Mouse (Mus musculus) Patski (cell line): ENCODE results near the gene Cdh15. TPM values are rescaled to one million over a fixed set of nuclear protein-coding genes. Genes with fewer than 3 reads are reported as not detected.

Experiments used
- ATAC-seq: fragments of 100-300 bp; one replicate; pipeline ENCODE4 v1.8.0; 2021
- CTCF ChIA-PET: fragments of 350-600 bp; sonication (Branson Sonifier 250); formaldehyde crosslinking; loops from one replicate; lab custom pipeline; 2022; ENCODE audit warnings: inconsistent platforms; lab: Charles Lee
- POLR2A ChIA-PET: fragments of 350-600 bp; sonication (Branson Sonifier 250); formaldehyde crosslinking; loops from one replicate; lab custom pipeline; 2022; ENCODE audit warnings: antibody characterized with exemption, inconsistent platforms; lab: Charles Lee
- DNase-seq: peaks from one replicate; pipeline ENCODE4 v3.0.0-alpha.2; 2011; ENCODE audit warnings: low read depth, low spot score
- H3K27me3 ChIP-seq: fragments of 371-371 bp; one replicate; pipeline ENCODE4 v1.5.1; 2021
- CTCF ChIP-seq: fragments of 100-300 bp; IDR thresholded peaks from one replicate; pipeline ENCODE4 v1.5.1; 2021
- in situ Hi-C: fragments of 300-500 bp; cut with MboI; formaldehyde crosslinking; loops from 3 replicates; pipeline ENCODE4 v1.11.1; 2018; ENCODE audit warnings: low pct_unique_long_range_greater_than_20kb, mixed read lengths
- polyA plus RNA-seq: library from polyadenylated mRNA; unstranded; gene quantifications from one replicate; pipeline ENCODE4 v1.2.3, GENCODE M21; 2021

Gene Cdh15
- polyA plus RNA-seq, 1 experiment from 2014 or later: 0.12 TPM

DNA sequence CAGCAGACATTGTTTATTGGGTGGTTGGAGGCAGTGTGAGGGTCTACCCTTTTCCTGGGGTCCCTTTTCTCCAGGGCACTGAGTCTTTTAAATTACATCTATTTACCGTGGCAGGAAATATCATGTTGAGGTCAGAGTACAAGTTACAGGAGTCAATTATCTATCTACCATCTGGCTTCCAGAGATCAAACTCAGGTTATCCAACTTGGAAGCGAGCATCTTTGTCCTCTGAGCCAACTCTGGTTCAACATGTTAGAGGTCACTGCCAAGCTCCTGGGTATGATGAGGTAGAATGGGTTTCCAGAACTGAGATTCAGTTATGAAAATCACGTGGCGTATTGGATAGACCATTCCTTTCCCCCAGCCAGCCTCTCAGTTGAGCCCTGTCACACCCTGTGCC is 7.4 kb downstream of the Cdh15 start:
- DNase-seq (no peak), ATAC-seq (no peak)
- no peak for TF ChIP-seq CTCF
- in situ Hi-C loops: no loop called here
- CTCF ChIA-PET: no interaction called here
- POLR2A ChIA-PET: no interaction called here
- peaks cover 39% of the 10 kb centered on the region for H3K27me3 ChIP-seq

DNA sequence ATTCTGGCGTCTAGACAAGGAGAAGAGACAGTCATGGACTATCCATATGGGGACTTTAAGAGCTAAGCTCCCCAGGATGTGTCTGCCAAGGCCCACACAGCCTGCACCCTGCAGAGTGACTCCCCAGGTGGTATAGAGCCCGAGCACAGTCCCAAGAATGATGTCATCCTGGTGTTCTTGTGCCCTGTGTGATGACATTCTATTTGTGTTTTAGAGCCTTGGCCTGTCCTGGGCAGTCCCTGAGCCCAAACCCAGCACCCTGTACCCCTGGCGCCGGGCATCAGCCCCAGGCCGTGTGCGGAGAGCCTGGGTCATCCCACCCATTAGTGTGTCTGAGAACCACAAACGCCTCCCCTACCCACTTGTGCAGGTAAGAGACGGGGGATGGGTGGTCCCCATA is 8.5 kb downstream of the Cdh15 start:
- TF ChIP-seq CTCF: no peak
- POLR2A ChIA-PET: interaction anchor here (0.9 kb wide), 1 partner anchor 12 kb away, joined by 3 read pairs; no protein-coding TSS in a partner anchor
- H3K27me3 ChIP-seq: peaks cover 34% of the 10 kb centered on the region
- CTCF ChIA-PET: no interaction called here
- no peak for ATAC-seq
- in situ Hi-C loops: no loop called here
- no peak for DNase-seq

DNA sequence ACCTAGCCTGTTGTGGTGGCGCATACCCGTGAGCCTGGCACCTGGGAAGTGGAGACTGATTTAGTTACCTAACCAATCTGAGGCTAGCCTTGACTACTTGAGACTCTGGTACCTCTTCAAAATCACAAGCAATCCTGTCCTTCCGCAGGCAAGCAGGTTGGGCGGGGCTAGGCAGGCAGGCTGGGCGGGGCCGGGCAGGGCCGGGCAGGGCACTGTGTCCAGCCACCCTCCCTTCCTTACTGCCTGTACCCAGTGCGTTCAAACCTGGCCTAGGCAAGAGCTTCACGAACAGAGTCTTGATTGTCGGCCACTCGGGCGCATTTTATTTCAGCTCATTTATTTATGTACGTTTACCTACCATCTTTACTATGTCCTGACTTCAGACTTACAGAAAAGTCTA is 12.1 kb downstream of the Cdh15 start:
- no peak for ATAC-seq
- TF ChIP-seq CTCF: no peak

DNA sequence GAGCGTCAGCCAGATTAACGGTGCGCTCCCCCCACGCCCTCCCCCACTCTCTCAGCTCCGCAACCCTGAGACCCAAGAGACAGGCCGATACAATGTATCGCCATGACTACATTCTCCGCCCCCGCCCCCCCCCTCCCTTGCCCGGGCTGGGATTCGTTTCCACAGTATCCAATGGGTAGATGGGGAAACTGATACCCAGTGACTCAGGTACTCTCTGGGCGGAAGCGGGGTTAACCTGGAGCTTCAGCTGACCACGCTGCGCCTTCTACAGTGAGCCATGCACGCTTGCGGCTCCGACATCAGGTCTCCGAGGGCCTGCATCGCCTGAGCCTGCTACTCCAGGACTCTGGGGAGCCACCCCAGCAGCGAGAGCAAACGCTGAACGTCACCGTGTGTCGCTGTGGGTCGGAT is 17.0 kb downstream of the Cdh15 start:
- DNase-seq (no peak), ATAC-seq (no peak)
- CTCF ChIA-PET: no interaction called here
- POLR2A ChIA-PET: no interaction called here
- TF ChIP-seq CTCF: no peak
- no peaks in the 10 kb centered on the region for H3K27me3 ChIP-seq
- in situ Hi-C loops: no loop called here

More for the DNA sequence above, 12.1 kb downstream of the Cdh15 start:
- DNase-seq: no peak
- ChIA-PET CTCF (interaction anchor here (1.1 kb wide), 1 partner anchor 12 kb away, joined by 3 read pairs; no protein-coding TSS in a partner anchor), POLR2A (no interaction called here)
- in situ Hi-C loops: no loop called here
- peaks cover 8% of the 10 kb centered on the region for H3K27me3 ChIP-seq

DNA sequence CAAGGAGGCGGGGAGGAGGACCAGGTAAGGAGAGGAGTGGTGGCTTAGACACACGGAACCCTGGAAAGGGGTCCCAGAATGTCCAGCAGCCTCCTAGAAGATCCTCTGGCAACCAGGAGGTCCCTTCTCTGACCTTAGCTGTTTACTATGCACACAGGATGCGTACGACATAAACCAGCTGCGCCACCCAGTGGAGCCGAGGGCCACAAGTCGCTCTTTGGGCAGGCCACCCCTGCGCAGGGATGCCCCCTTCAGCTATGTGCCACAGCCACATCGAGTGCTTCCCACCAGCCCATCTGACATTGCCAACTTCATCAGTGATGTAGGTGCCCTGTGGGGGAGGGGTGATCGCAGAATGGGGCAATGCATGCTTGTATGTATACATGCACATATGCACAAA is 17.7 kb downstream of the Cdh15 start:
- no peak for DNase-seq
- ChIA-PET POLR2A (no interaction called here), CTCF (interaction anchor here (1.0 kb wide), 1 partner anchor 31 kb away, joined by 3 read pairs; no protein-coding TSS in a partner anchor)
- no peaks in the 10 kb centered on the region for H3K27me3 ChIP-seq
- TF ChIP-seq CTCF: no peak
- in situ Hi-C loops: no loop called here
- ATAC-seq: no peak

DNA sequence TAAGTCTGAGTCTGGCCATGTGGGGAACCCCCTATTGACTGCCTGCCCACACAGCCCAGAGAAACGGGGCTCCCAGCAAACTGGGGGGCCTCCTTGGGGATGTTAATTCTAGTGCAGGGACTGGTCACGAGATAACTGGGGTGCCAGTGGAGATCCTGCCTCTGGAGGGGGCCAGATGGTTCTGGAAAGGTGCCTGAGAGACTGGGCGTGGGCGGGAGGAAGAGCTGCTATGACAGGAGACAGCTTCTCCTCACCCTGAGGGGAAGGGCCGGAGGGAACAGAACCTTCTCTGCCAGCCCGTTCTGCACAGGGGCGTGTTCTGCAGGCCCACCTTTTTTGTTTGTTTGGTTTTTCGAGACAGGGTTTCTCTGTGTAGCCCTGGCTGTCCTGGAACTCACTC is 18.5 kb downstream of the Cdh15 start:
- no peak for TF ChIP-seq CTCF
- no peaks in the 10 kb centered on the region for H3K27me3 ChIP-seq
- ATAC-seq (no peak), DNase-seq (no peak)
- ChIA-PET POLR2A (no interaction called here), CTCF (interaction anchor here (1.0 kb wide), 1 partner anchor 32 kb away, joined by 3 read pairs; no protein-coding TSS in a partner anchor)
- in situ Hi-C loops: no loop called here

DNA sequence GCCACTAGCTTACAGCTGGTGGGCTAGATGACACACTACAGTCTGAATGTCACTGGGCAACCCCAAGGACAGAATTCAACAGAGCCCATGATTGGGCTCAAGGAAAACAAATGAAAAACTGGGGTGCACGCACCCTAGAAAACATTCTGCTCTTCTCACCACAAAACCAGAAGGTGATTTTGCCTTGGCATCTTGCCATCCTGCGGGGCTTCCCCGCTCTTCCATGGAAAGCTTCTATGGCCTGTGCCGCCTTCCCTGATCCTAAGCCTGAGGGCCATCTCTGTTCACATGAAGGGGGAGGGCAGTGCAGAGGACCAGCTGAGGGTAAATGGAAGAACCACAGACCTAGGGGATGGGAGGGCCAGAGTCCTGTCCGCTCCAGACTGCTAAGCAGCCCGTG is 20.2 kb downstream of the Cdh15 start:
- POLR2A ChIA-PET: no interaction called here
- CTCF ChIA-PET: no interaction called here
- no peak for TF ChIP-seq CTCF
- DNase-seq (no peak), ATAC-seq (no peak)
- in situ Hi-C loops: no loop called here
- H3K27me3 ChIP-seq: no peaks in the 10 kb centered on the region

DNA sequence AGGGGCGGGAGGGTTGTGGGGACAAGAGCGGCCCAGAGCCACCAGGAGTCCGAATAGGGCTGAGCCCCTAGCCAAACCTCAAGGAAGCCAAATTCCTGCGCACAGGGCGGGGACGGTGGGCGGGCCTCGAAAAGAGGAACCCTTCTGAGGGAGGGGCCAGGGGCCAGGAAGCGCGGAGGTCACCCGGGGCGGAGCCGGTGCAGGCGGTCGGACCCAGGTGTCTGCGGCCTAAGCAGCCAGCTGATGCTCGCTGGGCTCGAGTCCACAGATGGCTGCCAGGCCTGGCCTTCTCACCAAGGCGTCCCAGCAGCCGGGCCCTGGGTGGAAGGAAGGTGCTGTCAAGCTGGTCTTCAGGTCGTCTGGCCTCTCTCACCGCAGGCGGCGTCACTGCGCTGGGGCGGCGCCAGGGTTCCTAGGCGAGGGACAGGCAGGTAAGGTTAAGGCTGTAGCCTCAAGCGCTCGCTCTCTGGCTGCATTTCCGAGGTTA is 22.7 kb downstream of the Cdh15 start:
- no peak for ATAC-seq
- in situ Hi-C loops: no loop called here
- TF ChIP-seq CTCF: no peak
- CTCF ChIA-PET: no interaction called here
- no peaks in the 10 kb centered on the region for H3K27me3 ChIP-seq
- POLR2A ChIA-PET: no interaction called here
- DNase-seq: no peak

DNA sequence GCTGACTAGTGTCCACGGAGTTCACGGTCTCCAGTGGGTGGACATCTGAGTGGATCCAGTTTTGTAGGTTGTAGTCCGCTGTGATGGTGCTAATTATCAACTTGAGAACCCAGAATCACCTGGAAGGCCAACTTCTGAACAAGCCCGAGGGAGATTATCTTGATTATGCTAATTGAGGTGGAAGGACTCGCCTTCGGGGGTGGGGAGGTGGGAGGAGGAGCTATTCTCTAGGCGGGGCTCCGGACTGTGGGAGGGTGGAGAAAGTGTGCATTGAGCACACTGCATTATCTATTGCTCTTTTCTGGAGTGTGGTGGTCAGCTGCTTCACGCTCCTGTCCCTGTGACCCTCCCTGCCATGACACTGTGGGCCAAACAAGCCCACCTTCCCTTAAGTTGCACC is 23.9 kb downstream of the Cdh15 start:
- no peak for DNase-seq
- no peak for ATAC-seq
- ChIA-PET CTCF (interaction anchor here (1.2 kb wide), 1 partner anchor 12 kb away, joined by 3 read pairs; no protein-coding TSS in a partner anchor), POLR2A (interaction anchor here (1.0 kb wide), 1 partner anchor 11 kb away, joined by 3 read pairs; no protein-coding TSS in a partner anchor)
- no peaks in the 10 kb centered on the region for H3K27me3 ChIP-seq
- no peak for TF ChIP-seq CTCF
- in situ Hi-C loops: no loop called here

DNA sequence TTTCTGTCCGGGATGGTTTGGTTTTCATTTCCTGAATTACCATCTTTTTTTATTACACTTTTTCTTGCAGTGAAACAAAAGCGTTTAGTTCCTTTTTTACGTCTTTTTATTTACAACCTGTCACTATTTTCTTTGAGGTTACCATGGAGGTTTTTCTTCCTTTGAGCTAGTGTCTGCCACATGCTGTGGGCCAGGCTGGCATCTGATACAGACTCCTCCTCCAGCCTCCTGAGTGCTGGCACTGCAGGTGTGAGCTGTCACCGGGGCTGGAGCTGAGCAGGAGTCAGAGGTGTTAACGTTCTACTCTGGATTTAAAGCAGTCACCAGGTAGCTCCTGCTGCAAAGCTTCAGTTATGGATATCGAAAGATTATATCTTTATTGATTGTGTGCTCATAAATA is 25.4 kb downstream of the Cdh15 start:
- ChIA-PET POLR2A (no interaction called here), CTCF (interaction anchor here (1.1 kb wide), 1 partner anchor 33 kb away, joined by 4 read pairs; no protein-coding TSS in a partner anchor)
- DNase-seq (no peak), ATAC-seq (no peak)
- no peak for TF ChIP-seq CTCF
- no peaks in the 10 kb centered on the region for H3K27me3 ChIP-seq
- in situ Hi-C loops: no loop called here

DNA sequence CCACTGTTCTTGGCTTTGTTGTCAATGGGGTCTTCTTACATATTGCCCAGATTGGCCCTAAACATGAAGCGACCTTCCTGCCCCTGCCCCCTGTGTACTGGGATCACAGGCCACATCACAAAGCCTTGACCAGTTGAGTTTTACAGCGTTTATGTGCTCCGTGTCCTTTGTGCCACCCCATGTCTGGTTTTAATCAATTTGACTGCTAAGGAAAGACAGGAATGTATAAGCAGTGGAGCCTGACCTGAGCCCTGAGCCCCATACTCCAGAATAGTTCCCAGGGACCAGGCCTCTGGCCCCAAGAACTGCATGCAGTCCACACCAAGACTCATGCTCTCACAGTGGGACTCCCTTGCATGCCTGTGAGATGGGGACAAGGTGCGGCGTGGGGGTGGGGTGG is 27.4 kb downstream of the Cdh15 start:
- no peak for TF ChIP-seq CTCF
- ATAC-seq: no peak
- DNase-seq: no peak
- in situ Hi-C loops: no loop called here
- CTCF ChIA-PET: no interaction called here
- no peaks in the 10 kb centered on the region for H3K27me3 ChIP-seq
- POLR2A ChIA-PET: no interaction called here

DNA sequence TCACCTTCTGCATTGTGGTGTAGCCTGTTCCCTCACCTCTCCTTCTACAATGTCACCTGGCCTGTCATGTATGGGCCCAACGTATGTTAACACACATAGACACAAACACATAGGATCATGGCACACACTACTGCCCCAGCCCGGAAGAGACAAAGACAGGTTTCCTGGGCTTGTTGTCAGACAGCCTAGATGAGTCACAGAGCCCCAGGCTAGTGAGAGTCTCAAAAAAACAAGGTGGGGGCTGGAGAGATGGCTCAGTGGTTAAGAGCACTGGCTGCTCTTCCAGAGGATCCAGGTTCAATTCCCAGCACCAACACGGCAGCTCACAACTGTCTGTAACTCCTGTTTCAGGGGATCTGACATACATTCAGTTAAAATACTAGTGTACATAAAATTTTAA is 30.5 kb downstream of the Cdh15 start:
- CTCF ChIA-PET: no interaction called here
- no peaks in the 10 kb centered on the region for H3K27me3 ChIP-seq
- POLR2A ChIA-PET: no interaction called here
- in situ Hi-C loops: no loop called here
- no peak for TF ChIP-seq CTCF
- ATAC-seq (no peak), DNase-seq (no peak)
